Mouse (Mus musculus): ENCODE results near the gene Ntn5. TPM values are rescaled to one million over a fixed set of nuclear protein-coding genes. Genes with fewer than 3 reads are reported as not detected.
A peak's percentile ranks its signal among the peaks of the same experiment; 100 is the strongest.
"Not testable (repeated sequence)": the region's sequence is repeated elsewhere in the genome, so short reads cannot be mapped to it uniquely, and the experiment has no call there.

Ntn5 gene
- total RNA-seq, 1 experiment: 0.54 TPM

- TF ChIP-seq MAFK (IDR thresholded peaks at IDR 0.05; ENCODE audit: insufficient read depth, low read depth, low read length) (peak; percentile 55; the same call in 1 of the 2 replicates), HCFC1 (IDR thresholded peaks at IDR 0.05; ENCODE audit: borderline replicate concordance, insufficient read depth, low read length) (no peak)
- Histone ChIP-seq H3K27ac (ENCODE audit: insufficient read depth, low read depth, low read length, poor library complexity, severe bottlenecking) (no peak overlapping the region; the same call in 1 of the 2 replicates), H3K9me3 (ENCODE audit: control insufficient read depth, insufficient read depth, low read depth, low read length) (peaks cover 7% of the 10 kb centered on the region), H3K4me1 (ENCODE audit: control insufficient read depth in 2 of 2, insufficient read depth in 2 of 2, low read length in 2 of 2, poor library complexity in 1 of 2) (peaks cover 0 to 11% of the 10 kb centered on the region in 2 experiments; a peak in 1 of 4 replicates), H3K4me3 (ENCODE audit: insufficient read depth in 1 of 2, low read depth in 1 of 2, low read length in 2 of 2, poor library complexity in 1 of 2, severe bottlenecking in 1 of 2) (no peak overlapping the region), H3K9ac (ENCODE audit: insufficient read depth, low read depth, low read length, poor library complexity, severe bottlenecking) (peak overlapping the region; percentile 38; the same call in 1 of the 2 replicates), H3K36me3 (ENCODE audit: control insufficient read depth, insufficient read depth, low read length, poor library complexity, severe bottlenecking) (no peaks in the 10 kb centered on the region; the same call in 1 of the 2 replicates)
- DNase-seq (ENCODE audit: low read depth, low spot score): no peak
- in situ Hi-C loops (cut with MboI; ENCODE audit: low sequenced_read_pairs in 2 of 2, unreplicated experiment in 2 of 2): no loop called here
Measured at GRCm38 (mm10) chr7:45654424-45655047, 29.3 kb upstream of the Ntn5 start.

GRCm38 (mm10) chr7:45660746-45661478 lies 22.9 kb upstream of the Ntn5 start:
- Histone ChIP-seq H3K4me3 (ENCODE audit: insufficient read depth in 1 of 2, low read depth in 1 of 2, low read length in 2 of 2, poor library complexity in 1 of 2, severe bottlenecking in 1 of 2) (no peak overlapping the region), H3K36me3 (ENCODE audit: control insufficient read depth, insufficient read depth, low read length, poor library complexity, severe bottlenecking) (no peaks in the 10 kb centered on the region; the same call in 1 of the 2 replicates), H3K9ac (ENCODE audit: insufficient read depth, low read depth, low read length, poor library complexity, severe bottlenecking) (no peak overlapping the region), H3K27ac (ENCODE audit: insufficient read depth, low read depth, low read length, poor library complexity, severe bottlenecking) (peak overlapping the region; percentile 13; the same call in 1 of the 2 replicates), H3K9me3 (ENCODE audit: control insufficient read depth, insufficient read depth, low read depth, low read length) (peaks cover 13% of the 10 kb centered on the region), H3K4me1 (ENCODE audit: control insufficient read depth in 2 of 2, insufficient read depth in 2 of 2, low read length in 2 of 2, poor library complexity in 1 of 2) (peaks cover 2 to 14% of the 10 kb centered on the region in 2 experiments; a peak in 2 of 4 replicates)
- TF ChIP-seq HCFC1 (IDR thresholded peaks at IDR 0.05; ENCODE audit: borderline replicate concordance, insufficient read depth, low read length): no peak
- no peak for TF ChIP-seq MAFK (IDR thresholded peaks at IDR 0.05; ENCODE audit: insufficient read depth, low read depth, low read length)
- no peak for TF ChIP-seq ZNF384 (IDR thresholded peaks at IDR 0.05; ENCODE audit: low read depth, low read length)
- TF ChIP-seq ZC3H11A (IDR thresholded peaks at IDR 0.05; ENCODE audit: borderline replicate concordance, low read depth, low read length): no peak
- no peak for TF ChIP-seq CHD2 (IDR thresholded peaks at IDR 0.05; ENCODE audit: low read depth, low read length)
- in situ Hi-C loops (cut with MboI; ENCODE audit: low sequenced_read_pairs in 2 of 2, unreplicated experiment in 2 of 2): no loop called here
- no peak for DNase-seq (ENCODE audit: low read depth, low spot score)

GRCm38 (mm10) chr7:45661702-45662101 lies 22.1 kb upstream of the Ntn5 start:
- H3K36me3 ChIP-seq (ENCODE audit: control insufficient read depth, insufficient read depth, low read length, poor library complexity, severe bottlenecking); H3K4me3 ChIP-seq (ENCODE audit: insufficient read depth in 1 of 2, low read depth in 1 of 2, low read length in 2 of 2, poor library complexity in 1 of 2, severe bottlenecking in 1 of 2); H3K9ac ChIP-seq (ENCODE audit: insufficient read depth, low read depth, low read length, poor library complexity, severe bottlenecking); H3K27ac ChIP-seq (ENCODE audit: insufficient read depth, low read depth, low read length, poor library complexity, severe bottlenecking); DNase-seq (ENCODE audit: low read depth, low spot score); in situ Hi-C loops (cut with MboI; ENCODE audit: low sequenced_read_pairs in 2 of 2, unreplicated experiment in 2 of 2): not testable (repeated sequence)
- Histone ChIP-seq H3K9me3 (ENCODE audit: control insufficient read depth, insufficient read depth, low read depth, low read length) (peaks cover 13% of the 10 kb centered on the region), H3K4me1 (ENCODE audit: control insufficient read depth in 2 of 2, insufficient read depth in 2 of 2, low read length in 2 of 2, poor library complexity in 1 of 2) (peaks cover 2 to 13% of the 10 kb centered on the region in 2 experiments; a peak in 2 of 4 replicates)

- H3K27ac ChIP-seq (ENCODE audit: insufficient read depth, low read depth, low read length, poor library complexity, severe bottlenecking): no peak overlapping the region
- in situ Hi-C loops (cut with MboI; ENCODE audit: low sequenced_read_pairs in 2 of 2, unreplicated experiment in 2 of 2): no loop called here
- H3K4me1 ChIP-seq (ENCODE audit: control insufficient read depth in 2 of 2, insufficient read depth in 2 of 2, low read length in 2 of 2, poor library complexity in 1 of 2): peaks cover 2 to 13% of the 10 kb centered on the region in 2 experiments; a peak in 2 of 4 replicates
- 0 out of 2 replicates have a peak, but pooled peaks cover 4% of the 10 kb centered on the region for H3K9me3 ChIP-seq (ENCODE audit: control insufficient read depth, insufficient read depth, low read depth, low read length)
- TF ChIP-seq ZC3H11A (IDR thresholded peaks at IDR 0.05; ENCODE audit: borderline replicate concordance, low read depth, low read length): no peak
- TF ChIP-seq ZNF384 (IDR thresholded peaks at IDR 0.05; ENCODE audit: low read depth, low read length): no peak
- no peak for TF ChIP-seq CHD2 (IDR thresholded peaks at IDR 0.05; ENCODE audit: low read depth, low read length)
- TF ChIP-seq HCFC1 (IDR thresholded peaks at IDR 0.05; ENCODE audit: borderline replicate concordance, insufficient read depth, low read length): no peak
- no peak for TF ChIP-seq MAFK (IDR thresholded peaks at IDR 0.05; ENCODE audit: insufficient read depth, low read depth, low read length)
- H3K36me3 ChIP-seq (ENCODE audit: control insufficient read depth, insufficient read depth, low read length, poor library complexity, severe bottlenecking): no peaks in the 10 kb centered on the region
- H3K4me3 ChIP-seq (ENCODE audit: insufficient read depth in 1 of 2, low read depth in 1 of 2, low read length in 2 of 2, poor library complexity in 1 of 2, severe bottlenecking in 1 of 2): no peak overlapping the region; a peak in 1 of 4 replicates
- H3K9ac ChIP-seq (ENCODE audit: insufficient read depth, low read depth, low read length, poor library complexity, severe bottlenecking): no peak overlapping the region
- no peak for DNase-seq (ENCODE audit: low read depth, low spot score)
Measured at GRCm38 (mm10) chr7:45665303-45666138, 18.3 kb upstream of the Ntn5 start.
